Mouse (Mus musculus): Measurements from ENCODE around the gene Narfl. TPM values are rescaled to one million over a fixed set of nuclear protein-coding genes. Genes with fewer than 3 reads are reported as not detected.
"Not testable (repeated sequence)": the region's sequence is repeated elsewhere in the genome, so short reads cannot be mapped to it uniquely, and the experiment has no call there.

Gene Narfl
- polyA plus RNA-seq, 1 experiment: 17.9 TPM

DNA sequence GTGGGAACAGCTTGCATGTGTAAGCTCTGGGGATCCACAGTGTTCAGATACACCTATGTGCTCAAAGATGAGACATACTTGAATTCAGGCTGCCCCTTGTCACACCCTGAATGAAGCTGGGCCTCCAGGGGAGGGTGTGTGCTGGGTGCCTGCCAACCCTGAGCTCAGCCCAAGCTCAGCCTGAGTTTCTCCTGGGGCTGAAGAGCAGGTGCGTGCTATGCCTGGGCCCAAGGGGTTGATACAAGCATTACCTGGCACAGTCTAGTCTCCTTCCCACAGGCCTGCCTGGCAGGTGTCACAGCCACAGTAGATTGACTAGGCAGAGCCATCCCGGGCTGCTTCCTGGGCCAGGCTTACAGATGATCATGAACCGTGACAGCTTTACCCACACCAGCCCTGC lies 37.8 kb upstream of the Narfl start, which contains the start of gene Mslnl:
Gene Mslnl (plus strand): TSS at position 298 of the 400 bp plus-strand sequence.
- Histone ChIP-seq H3K36me3 (ENCODE audit: control insufficient read depth, insufficient read depth, low read length) (no peaks in the 10 kb centered on the region), H3K4me3 (ENCODE audit: control insufficient read depth, low read depth, low read length) (no peak within 1 kb of the TSS), H3K27me3 (ENCODE audit: control insufficient read depth, insufficient read depth, low read length) (no peaks in the 10 kb centered on the region), H3K27ac (ENCODE audit: control insufficient read depth, insufficient read depth, low read depth, low read length) (no peak within 1 kb of the TSS), H3K4me1 (ENCODE audit: control insufficient read depth, insufficient read depth, low read length) (no peaks in the 10 kb centered on the region)
- TF ChIP-seq CTCF (IDR thresholded peaks at IDR 0.05; ENCODE audit: control insufficient read depth, insufficient read depth, insufficient replicate concordance, low read depth, low read length): no peak
- TF ChIP-seq POLR2A (IDR thresholded peaks at IDR 0.05; ENCODE audit: control insufficient read depth, low read depth, low read length): no peak

DNA sequence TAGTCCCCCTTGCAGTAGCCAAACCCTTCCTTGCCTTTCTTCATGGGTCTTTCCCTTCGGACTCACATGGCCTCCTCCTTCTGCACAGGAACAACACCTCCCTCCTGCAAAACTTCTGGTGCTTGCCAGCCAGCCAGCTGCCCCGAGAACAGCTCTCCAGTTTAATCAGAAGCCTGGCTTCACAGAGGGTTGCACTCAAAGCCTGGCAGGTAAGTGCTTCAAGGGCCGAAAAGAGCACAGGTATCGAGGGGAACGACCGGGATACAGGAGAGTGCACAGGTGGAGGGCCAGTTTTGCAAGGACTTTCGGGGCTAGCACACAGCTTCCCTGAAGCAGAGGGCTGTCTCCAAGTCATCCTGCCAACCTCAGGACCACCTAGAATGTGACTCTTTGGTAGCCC lies 34.7 kb upstream of the Narfl start:
- Histone ChIP-seq H3K36me3 (ENCODE audit: control insufficient read depth, insufficient read depth, low read length) (no peaks in the 10 kb centered on the region), H3K4me1 (ENCODE audit: control insufficient read depth, insufficient read depth, low read length) (no peaks in the 10 kb centered on the region), H3K27me3 (ENCODE audit: control insufficient read depth, insufficient read depth, low read length) (no peaks in the 10 kb centered on the region), H3K27ac (ENCODE audit: control insufficient read depth, insufficient read depth, low read depth, low read length) (no peak overlapping the region), H3K4me3 (ENCODE audit: control insufficient read depth, low read depth, low read length) (no peak overlapping the region)
- TF ChIP-seq CTCF (IDR thresholded peaks at IDR 0.05; ENCODE audit: control insufficient read depth, insufficient read depth, insufficient replicate concordance, low read depth, low read length) (no peak), POLR2A (IDR thresholded peaks at IDR 0.05; ENCODE audit: control insufficient read depth, low read depth, low read length) (no peak)

DNA sequence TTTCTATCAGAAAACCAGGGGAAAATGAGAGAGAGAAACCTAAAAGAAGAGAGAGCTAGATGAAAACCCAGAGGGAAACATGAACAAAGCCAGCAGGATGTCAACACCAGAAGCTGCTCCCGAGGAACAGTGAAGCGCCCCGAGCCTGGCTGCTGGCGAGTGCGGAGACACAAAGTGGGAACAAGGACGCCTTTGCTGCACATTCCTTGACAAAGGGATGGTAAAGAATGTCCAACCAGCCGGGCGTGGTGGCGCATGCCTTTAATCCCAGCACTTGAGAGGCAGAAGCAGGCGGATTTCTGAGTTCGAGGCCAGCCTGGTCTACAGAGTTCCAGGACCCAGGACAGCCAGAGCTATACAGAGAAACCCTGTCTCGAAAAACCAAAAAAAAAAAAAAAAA lies 32.1 kb upstream of the Narfl start:
- not testable (repeated sequence) for H3K36me3 ChIP-seq (ENCODE audit: control insufficient read depth, insufficient read depth, low read length); H3K4me3 ChIP-seq (ENCODE audit: control insufficient read depth, low read depth, low read length); H3K27ac ChIP-seq (ENCODE audit: control insufficient read depth, insufficient read depth, low read depth, low read length); H3K27me3 ChIP-seq (ENCODE audit: control insufficient read depth, insufficient read depth, low read length); H3K4me1 ChIP-seq (ENCODE audit: control insufficient read depth, insufficient read depth, low read length)

DNA sequence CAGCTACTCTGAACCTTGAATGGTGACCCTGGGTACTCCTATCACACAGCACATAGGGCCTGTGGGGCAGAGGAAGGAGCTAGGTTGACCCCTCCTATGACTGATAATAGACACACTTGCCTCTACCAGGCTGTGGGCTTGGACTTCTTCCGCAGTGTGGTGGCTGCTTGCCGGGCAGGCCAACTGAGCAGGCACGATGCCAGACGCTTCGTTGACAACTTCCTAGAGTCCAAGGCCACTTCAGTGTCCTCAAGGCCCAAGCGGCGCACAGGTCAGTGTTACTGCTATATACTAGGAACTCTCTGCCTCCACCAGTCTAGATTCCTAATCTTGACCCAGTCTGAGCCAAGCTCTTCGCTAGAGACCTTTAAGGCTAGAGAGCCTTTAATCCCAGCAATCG lies 29.7 kb upstream of the Narfl start:
- Histone ChIP-seq H3K27ac (ENCODE audit: control insufficient read depth, insufficient read depth, low read depth, low read length) (no peak overlapping the region), H3K36me3 (ENCODE audit: control insufficient read depth, insufficient read depth, low read length) (no peaks in the 10 kb centered on the region), H3K4me3 (ENCODE audit: control insufficient read depth, low read depth, low read length) (no peak overlapping the region), H3K27me3 (ENCODE audit: control insufficient read depth, insufficient read depth, low read length) (no peaks in the 10 kb centered on the region), H3K4me1 (ENCODE audit: control insufficient read depth, insufficient read depth, low read length) (peaks cover 5% of the 10 kb centered on the region)
- TF ChIP-seq CTCF (IDR thresholded peaks at IDR 0.05; ENCODE audit: control insufficient read depth, insufficient read depth, insufficient replicate concordance, low read depth, low read length): no peak
- no peak for TF ChIP-seq POLR2A (IDR thresholded peaks at IDR 0.05; ENCODE audit: control insufficient read depth, low read depth, low read length)

DNA sequence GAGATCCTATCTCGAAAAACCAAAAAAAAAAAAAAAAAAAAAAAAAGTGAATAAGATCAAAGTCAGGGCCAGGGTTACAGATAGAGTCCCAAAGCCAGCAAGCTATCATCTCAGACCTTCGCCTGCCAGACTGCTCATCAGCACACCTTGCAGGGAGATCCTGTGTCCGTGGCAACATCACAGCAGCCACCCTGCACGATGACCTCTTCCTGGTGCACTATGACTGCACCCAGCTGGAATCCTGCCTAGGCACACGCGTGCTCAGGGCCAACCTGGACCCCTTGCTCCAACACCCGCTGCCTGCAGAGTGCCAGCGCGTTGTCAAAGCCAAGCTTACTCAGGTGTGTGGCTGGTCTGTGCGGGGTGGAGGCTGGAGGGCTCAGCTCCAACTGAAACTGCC lies 29.3 kb upstream of the Narfl start:
- Histone ChIP-seq H3K36me3 (ENCODE audit: control insufficient read depth, insufficient read depth, low read length) (no peaks in the 10 kb centered on the region), H3K4me1 (ENCODE audit: control insufficient read depth, insufficient read depth, low read length) (peaks cover 5% of the 10 kb centered on the region), H3K4me3 (ENCODE audit: control insufficient read depth, low read depth, low read length) (no peak overlapping the region), H3K27me3 (ENCODE audit: control insufficient read depth, insufficient read depth, low read length) (no peaks in the 10 kb centered on the region), H3K27ac (ENCODE audit: control insufficient read depth, insufficient read depth, low read depth, low read length) (no peak overlapping the region)
- TF ChIP-seq CTCF (IDR thresholded peaks at IDR 0.05; ENCODE audit: control insufficient read depth, insufficient read depth, insufficient replicate concordance, low read depth, low read length) (no peak), POLR2A (IDR thresholded peaks at IDR 0.05; ENCODE audit: control insufficient read depth, low read depth, low read length) (no peak)

DNA sequence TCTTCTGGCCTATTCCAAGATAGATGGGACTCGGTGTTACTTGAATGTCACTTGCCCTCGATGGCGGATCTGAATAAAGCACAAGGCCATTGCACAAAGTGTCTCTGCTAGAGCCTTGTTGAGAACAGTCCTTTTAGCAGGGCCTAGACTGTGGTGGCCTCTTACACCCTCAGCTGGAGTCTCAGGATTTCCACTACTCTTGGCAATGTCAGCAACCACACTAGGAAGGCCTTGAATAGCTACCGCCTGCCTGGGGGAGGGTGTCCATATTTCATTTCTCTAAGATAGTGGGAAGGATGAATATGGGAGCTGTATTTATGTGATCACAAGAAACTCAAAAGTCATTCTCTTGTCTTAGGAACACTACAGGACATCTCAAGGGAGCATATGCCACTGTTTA lies 25.3 kb upstream of the Narfl start:
- Histone ChIP-seq H3K4me1 (ENCODE audit: control insufficient read depth, insufficient read depth, low read length) (peaks cover 5% of the 10 kb centered on the region), H3K4me3 (ENCODE audit: control insufficient read depth, low read depth, low read length) (no peak overlapping the region), H3K36me3 (ENCODE audit: control insufficient read depth, insufficient read depth, low read length) (no peaks in the 10 kb centered on the region), H3K27ac (ENCODE audit: control insufficient read depth, insufficient read depth, low read depth, low read length) (no peak overlapping the region), H3K27me3 (ENCODE audit: control insufficient read depth, insufficient read depth, low read length) (no peaks in the 10 kb centered on the region)
- TF ChIP-seq CTCF (IDR thresholded peaks at IDR 0.05; ENCODE audit: control insufficient read depth, insufficient read depth, insufficient replicate concordance, low read depth, low read length): no peak
- no peak for TF ChIP-seq POLR2A (IDR thresholded peaks at IDR 0.05; ENCODE audit: control insufficient read depth, low read depth, low read length)

DNA sequence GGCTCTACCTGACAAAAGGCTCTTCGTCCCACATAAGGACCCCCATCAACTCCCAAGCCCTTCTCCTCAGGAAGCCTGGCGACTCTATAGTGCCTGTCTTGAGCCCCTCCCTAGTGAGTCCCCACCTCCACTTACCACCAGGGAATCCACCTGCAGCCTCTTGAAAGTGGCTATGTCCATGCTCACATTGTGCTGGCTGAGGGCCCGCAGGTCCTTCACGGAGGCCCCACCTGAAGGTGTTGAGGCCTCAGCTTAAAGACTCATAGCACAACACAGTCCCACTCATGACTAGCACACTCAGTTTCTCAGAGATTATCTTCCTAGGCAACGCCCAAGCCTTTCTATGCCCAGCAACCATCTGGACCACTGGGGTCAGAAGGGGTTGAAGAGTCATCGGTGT lies 24.3 kb upstream of the Narfl start:
- Histone ChIP-seq H3K36me3 (ENCODE audit: control insufficient read depth, insufficient read depth, low read length) (no peaks in the 10 kb centered on the region), H3K27ac (ENCODE audit: control insufficient read depth, insufficient read depth, low read depth, low read length) (no peak overlapping the region), H3K27me3 (ENCODE audit: control insufficient read depth, insufficient read depth, low read length) (no peaks in the 10 kb centered on the region), H3K4me3 (ENCODE audit: control insufficient read depth, low read depth, low read length) (no peak overlapping the region), H3K4me1 (ENCODE audit: control insufficient read depth, insufficient read depth, low read length) (peaks cover 4% of the 10 kb centered on the region)
- no peak for TF ChIP-seq POLR2A (IDR thresholded peaks at IDR 0.05; ENCODE audit: control insufficient read depth, low read depth, low read length)
- no peak for TF ChIP-seq CTCF (IDR thresholded peaks at IDR 0.05; ENCODE audit: control insufficient read depth, insufficient read depth, insufficient replicate concordance, low read depth, low read length)

DNA sequence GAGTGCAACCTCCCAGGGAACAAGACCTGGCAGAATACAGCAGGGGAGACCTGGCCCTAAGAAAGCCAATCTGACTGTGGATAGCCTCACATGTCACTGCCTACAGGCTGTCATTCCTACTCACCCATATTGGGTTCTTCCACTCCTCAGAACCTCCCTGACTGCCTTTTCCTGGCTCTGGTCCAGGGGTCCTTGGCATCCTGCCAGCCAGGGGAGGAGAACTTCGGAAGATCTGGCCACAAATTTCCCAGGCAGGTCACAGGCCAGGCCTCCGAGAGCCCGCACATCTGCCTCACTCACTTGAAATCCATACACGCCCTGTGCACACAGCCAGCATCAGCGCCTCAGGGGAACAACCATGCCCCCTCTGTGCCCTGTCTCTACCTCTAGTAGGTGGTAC lies 22.1 kb upstream of the Narfl start:
- H3K36me3 ChIP-seq (ENCODE audit: control insufficient read depth, insufficient read depth, low read length): no peaks in the 10 kb centered on the region
- no peak overlapping the region for H3K27ac ChIP-seq (ENCODE audit: control insufficient read depth, insufficient read depth, low read depth, low read length)
- no peaks in the 10 kb centered on the region for H3K27me3 ChIP-seq (ENCODE audit: control insufficient read depth, insufficient read depth, low read length)
- no peaks in the 10 kb centered on the region for H3K4me1 ChIP-seq (ENCODE audit: control insufficient read depth, insufficient read depth, low read length)
- TF ChIP-seq POLR2A (IDR thresholded peaks at IDR 0.05; ENCODE audit: control insufficient read depth, low read depth, low read length) (no peak), CTCF (IDR thresholded peaks at IDR 0.05; ENCODE audit: control insufficient read depth, insufficient read depth, insufficient replicate concordance, low read depth, low read length) (no peak)
- H3K4me3 ChIP-seq (ENCODE audit: control insufficient read depth, low read depth, low read length): no peak overlapping the region

All from testis, adult 2 months (tissue).